Mouse (Mus musculus): ENCODE data around the gene Lce1m. TPM values are rescaled to one million over a fixed set of nuclear protein-coding genes. Genes with fewer than 3 reads are reported as not detected.

The Lce1m gene
- polyA plus RNA-seq (2017; shearing (Covaris generic)), result not detected

DNA sequence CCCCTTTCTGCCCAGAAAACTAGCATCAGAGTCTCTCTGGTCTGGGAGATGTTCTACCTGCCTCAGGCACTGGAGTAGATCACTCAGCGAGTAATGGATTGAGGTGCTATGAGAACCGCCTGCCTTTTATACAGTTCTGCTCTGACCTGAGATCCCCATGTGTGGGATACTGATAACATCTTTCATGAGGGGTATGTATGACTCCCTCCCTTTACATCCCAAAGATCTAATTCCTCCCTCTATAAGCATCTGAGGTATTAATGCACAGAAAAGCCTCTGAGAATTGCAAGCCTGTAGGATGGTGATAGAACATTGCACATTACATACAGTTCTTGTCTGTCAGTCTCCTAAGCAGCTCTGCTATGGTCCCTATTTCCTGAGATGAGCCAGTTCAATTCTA, at the start of gene Lce1m:
Lce1m (minus strand) TSS at position 101 of the 400 bp plus-strand sequence.

DNA sequence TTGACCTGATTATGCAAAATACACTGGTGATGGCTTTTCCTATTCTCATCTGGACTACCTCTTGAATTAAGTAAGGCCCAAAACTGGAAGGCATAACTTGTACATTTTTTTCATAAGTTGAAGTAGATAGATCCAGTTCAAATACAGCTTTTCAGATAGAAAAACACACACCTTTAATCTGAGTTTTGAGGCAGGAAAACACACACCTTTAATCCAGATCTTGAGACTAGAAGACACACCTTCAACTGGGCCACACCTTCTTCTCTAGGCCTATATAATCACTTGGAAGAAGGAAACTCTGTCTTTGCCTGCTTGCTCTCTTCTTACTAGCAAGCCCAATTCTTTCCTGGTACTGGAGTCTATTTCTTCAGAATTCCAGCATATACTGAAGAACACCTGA, 49.7 kb upstream of the Lce1m start, which contains the start of gene Gm4858:
Gm4858 (plus strand) TSS at position 301 of the 400 bp plus-strand sequence.

DNA sequence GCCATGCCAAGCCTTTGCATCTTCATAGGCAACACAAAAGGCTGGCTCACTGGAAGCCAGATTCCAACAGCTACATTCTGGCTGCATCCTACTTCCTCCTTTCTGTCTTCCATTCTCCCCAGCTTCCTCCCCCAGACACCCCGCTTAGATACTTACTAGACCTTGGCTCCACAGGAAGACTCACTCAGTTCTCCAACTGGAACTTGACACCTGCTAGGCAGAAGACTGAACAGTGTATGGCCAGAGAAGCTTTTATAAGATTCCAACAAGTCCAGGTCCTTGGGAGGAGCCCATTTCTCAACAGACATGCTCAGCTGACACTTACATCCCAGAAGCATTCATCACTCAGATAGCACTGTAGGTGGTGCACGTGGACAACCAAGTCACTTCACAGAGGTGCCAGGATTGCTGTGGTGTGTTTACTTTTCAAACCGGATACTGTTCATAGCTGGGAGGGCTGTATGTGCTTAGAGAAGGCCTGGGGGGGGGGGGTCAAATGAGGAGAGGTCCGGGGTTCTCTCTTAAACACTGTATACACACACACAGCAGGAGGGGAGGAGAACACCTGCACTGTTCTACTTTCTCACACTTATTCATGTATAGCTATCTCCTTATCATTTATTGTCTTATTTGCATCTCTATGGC, 3.3 kb downstream of the Lce1m start, which contains the start of gene Crct1:
Crct1 (minus strand) TSS at position 228 of the 645 bp plus-strand sequence.

DNA sequence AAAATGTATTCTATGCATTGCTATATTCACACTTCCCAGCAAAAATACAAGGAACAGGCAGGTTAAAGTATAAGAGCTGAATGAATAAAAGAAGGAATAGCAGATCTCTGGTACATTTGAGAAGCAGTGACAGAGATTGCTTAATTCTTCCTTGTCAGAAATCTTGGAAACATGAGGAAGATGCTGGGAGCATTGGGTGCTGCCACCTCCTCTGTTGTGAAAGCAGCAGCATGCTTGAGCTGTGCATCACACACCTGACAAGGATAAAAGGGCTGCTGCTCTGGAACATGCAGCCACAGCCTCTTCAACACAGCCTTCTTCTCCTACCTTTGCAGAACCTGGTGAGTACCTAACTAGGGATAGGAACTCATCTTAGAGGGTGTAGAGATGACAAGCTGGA, 26.9 kb downstream of the Lce1m start, which contains the start of gene Lce3f:
Lce3f (plus strand) TSS at position 301 of the 400 bp plus-strand sequence.

Other genes starting within 250 kb of the Lce1m start
- not detected for gene Lce1i, start 240.2 kb downstream of the Lce1m start, polyA plus RNA-seq (2017; shearing (Covaris generic))
- gene Lce1j, start 228.5 kb downstream of the Lce1m start, polyA plus RNA-seq (2017; shearing (Covaris generic)), result not detected
- not detected for gene Lce1k, start 211.2 kb downstream of the Lce1m start, polyA plus RNA-seq (2017; shearing (Covaris generic))
- not detected for gene Kprp, start 191.8 kb downstream of the Lce1m start, polyA plus RNA-seq (2017; shearing (Covaris generic))
- gene Lce1l, start 167.8 kb downstream of the Lce1m start, polyA plus RNA-seq (2017; shearing (Covaris generic)), result not detected
- not detected for gene 2310050C09Rik, start 148.8 kb downstream of the Lce1m start, polyA plus RNA-seq (2017; shearing (Covaris generic))
- gene Lce3a, start 92.8 kb downstream of the Lce1m start, polyA plus RNA-seq (2017; shearing (Covaris generic)), result not detected
- not detected for gene Lce3b, start 86.1 kb downstream of the Lce1m start, polyA plus RNA-seq (2017; shearing (Covaris generic))
- gene Lce3c, start 74.6 kb downstream of the Lce1m start, polyA plus RNA-seq (2017; shearing (Covaris generic)), result not detected
- not detected for gene Lce3d, start 61.7 kb downstream of the Lce1m start, polyA plus RNA-seq (2017; shearing (Covaris generic))
- gene Lce3e, start 52.0 kb downstream of the Lce1m start, polyA plus RNA-seq (2017; shearing (Covaris generic)), result not detected
- gene Lce3f, start 26.8 kb downstream of the Lce1m start, polyA plus RNA-seq (2017; shearing (Covaris generic)), result not detected
- gene Crct1, start 3.4 kb downstream of the Lce1m start, polyA plus RNA-seq (2017; shearing (Covaris generic)), result not detected
- 0.40 TPM for gene Gm4858, start 49.8 kb upstream of the Lce1m start, polyA plus RNA-seq (2017; shearing (Covaris generic))
- not detected for gene Crnn, start 125.7 kb upstream of the Lce1m start, polyA plus RNA-seq (2017; shearing (Covaris generic))
- not detected for gene Flg2, start 178.2 kb upstream of the Lce1m start, polyA plus RNA-seq (2017; shearing (Covaris generic))